ENCODE assay signal across 8 mouse cellular contexts in genomic region chr19:7166200-7166711, GRCm38 (mm10). TPM values are rescaled to one million over a fixed set of nuclear protein-coding genes. Genes with fewer than 3 reads are reported as not detected.
DNase-seq lines count a peak whose midpoint lies in the region; ATAC-seq and TF ChIP-seq lines count a peak whose summit lies in the region.

No protein-coding gene starts in this region.

- no peak overlapping the region for H3K27ac ChIP-seq in gastrocnemius, adult 2 months
- H3K27ac ChIP-seq in testis, adult 2 months (ENCODE audit: control insufficient read depth, insufficient read depth, low read depth, low read length), result no peak overlapping the region
- H3K27ac ChIP-seq in liver, embryonic 12.5 days, result no peak overlapping the region
- no peak overlapping the region for H3K27ac ChIP-seq in stomach, postnatal 0 days (replicated peaks)

- H3K9me3 ChIP-seq in liver, embryonic 12.5 days (replicated peaks), result no peaks in the 10 kb centered on the region
- no peaks in the 10 kb centered on the region for H3K9me3 ChIP-seq in stomach, postnatal 0 days (ENCODE audit: control insufficient read depth, low read length)

- DNase-seq in gastrocnemius, adult 2 months, result no peak
- no peak for DNase-seq in gastrocnemius, adult 8-10 months (ENCODE audit: low spot score in 2 of 2)
- no peak for DNase-seq in testis, postnatal 10 days (ENCODE audit: low spot score)
- no peak for DNase-seq in stomach, postnatal 0 days (ENCODE audit: low spot score)
- DNase-seq in left cerebral cortex, adult 11 months (ENCODE audit: low spot score), result no peak
- DNase-seq in urinary bladder, postnatal 4 days (ENCODE audit: low spot score in 2 of 2), result no peak

- no peak for TF ChIP-seq EP300 in stomach, postnatal 0 days (optimal IDR thresholded peaks at IDR 0.05)

- TF ChIP-seq POLR2A in testis, adult 2 months (IDR thresholded peaks at IDR 0.05; ENCODE audit: control insufficient read depth, low read depth, low read length), result no peak

- H3K27me3 ChIP-seq in testis, adult 2 months (ENCODE audit: control insufficient read depth, insufficient read depth, low read length), result no peaks in the 10 kb centered on the region; the same call in 1 of the 2 replicates
- H3K27me3 ChIP-seq in liver, embryonic 12.5 days (replicated peaks), result peaks cover 92% of the 10 kb centered on the region
- no peaks in the 10 kb centered on the region for H3K27me3 ChIP-seq in stomach, postnatal 0 days (ENCODE audit: control insufficient read depth, insufficient read depth, low read length)

- H3K4me3 ChIP-seq in gastrocnemius, adult 2 months, result peak overlapping the region; percentile 83
- H3K4me3 ChIP-seq in testis, adult 2 months (ENCODE audit: control insufficient read depth, low read depth, low read length), result peak overlapping the region; percentile 51; the same call in 1 of the 2 replicates
- peak overlapping the region; percentile 53 for H3K4me3 ChIP-seq in liver, embryonic 12.5 days
- H3K4me3 ChIP-seq in stomach, postnatal 0 days (ENCODE audit: low read depth, low read length), result peak overlapping the region; percentile 66

- TF ChIP-seq CTCF in gastrocnemius, adult 2 months (IDR thresholded peaks at IDR 0.05), result peak; percentile 25; the same call in 1 of the 2 replicates
- no peak for TF ChIP-seq CTCF in testis, adult 2 months (IDR thresholded peaks at IDR 0.05; ENCODE audit: control insufficient read depth, insufficient read depth, insufficient replicate concordance, low read depth, low read length)
- 0 out of 2 replicates have a peak, but pooled peaks have one; percentile 17 for TF ChIP-seq CTCF in stomach, postnatal 0 days (IDR thresholded peaks at IDR 0.05; ENCODE audit: low read depth)

- intact Hi-C loops in gastrocnemius, adult 2 months (cut with DNase I), result no loop called here

- no peaks in the 10 kb centered on the region for H3K36me3 ChIP-seq in testis, adult 2 months (ENCODE audit: control insufficient read depth, insufficient read depth, low read length)
- H3K36me3 ChIP-seq in liver, embryonic 12.5 days, result no peaks in the 10 kb centered on the region
- no peaks in the 10 kb centered on the region for H3K36me3 ChIP-seq in stomach, postnatal 0 days (ENCODE audit: control insufficient read depth, insufficient read depth, low read length)

- H3K4me2 ChIP-seq in liver, embryonic 12.5 days, result peak overlapping the region; percentile 70
- H3K4me2 ChIP-seq in stomach, postnatal 0 days (replicated peaks; ENCODE audit: low read depth), result peak overlapping the region; percentile 100

- peaks cover 19% of the 10 kb centered on the region for H3K4me1 ChIP-seq in testis, adult 2 months (ENCODE audit: control insufficient read depth, insufficient read depth, low read length)
- H3K4me1 ChIP-seq in liver, embryonic 12.5 days, result peaks cover 21% of the 10 kb centered on the region
- H3K4me1 ChIP-seq in stomach, postnatal 0 days (replicated peaks; ENCODE audit: control insufficient read depth, insufficient read depth), result no peaks in the 10 kb centered on the region

- H3K9ac ChIP-seq in liver, embryonic 12.5 days, result no peak overlapping the region
- peak overlapping the region; percentile 65 for H3K9ac ChIP-seq in stomach, postnatal 0 days (ENCODE audit: low read length)

- no peak for ATAC-seq in liver, embryonic 12.5 days
- ATAC-seq in stomach, postnatal 0 days (ENCODE audit: low FRiP score, low TSS enrichment), result no peak

- WGBS in liver, embryonic 12.5 days (ENCODE audit: insufficient replicate concordance), result 3% methylated on average over 14 of the region's 15 CpGs
- 7% methylated on average over 10 of the region's 15 CpGs for WGBS in stomach, postnatal 0 days

RNA-seq across cellular contexts. Expression of gene Otub1, which starts 39.9 kb away (rescaled TPM):
- 10 to 100 TPM; 45.0 to 50.3 TPM for total RNA-seq in gastrocnemius, adult 2 months (2021)
- total RNA-seq in gastrocnemius, adult 8-10 months (2022), result 10 to 100 TPM; 39.9 to 54.3 (median 43.5) TPM
- polyA plus RNA-seq in testis, adult 2 months (2012; rRNA removed), result 49.4 and 49.9 TPM in 2 replicates
- polyA plus RNA-seq in liver, embryonic 12.5 days (2016; fragmentation: Nextera tagmentation; extraction: Ambion mirVana), result 85.0 and 85.2 TPM in 2 replicates
- polyA plus RNA-seq in stomach, postnatal 0 days (2015; fragmentation: Nextera tagmentation; extraction: Ambion mirVana), result 121 and 126 TPM in 2 replicates

RNA-seq across cellular contexts. Expression of gene Cox8a, which starts 51.2 kb away (rescaled TPM):
- total RNA-seq in gastrocnemius, adult 2 months (2021), result 100 to 1,000 TPM in 1 of 2 experiments, 10 to 100 TPM in 1; 72.4 to 113 TPM
- total RNA-seq in gastrocnemius, adult 8-10 months (2022), result 100 to 1,000 TPM in 1 of 4 experiments, 10 to 100 TPM in 3; 68.4 to 103 (median 82.9) TPM
- 117 and 148 TPM in 2 replicates for polyA plus RNA-seq in testis, adult 2 months (2012; rRNA removed)
- 915 and 936 TPM in 2 replicates for polyA plus RNA-seq in liver, embryonic 12.5 days (2016; fragmentation: Nextera tagmentation; extraction: Ambion mirVana)
- 1,651 and 1,766 TPM in 2 replicates for polyA plus RNA-seq in stomach, postnatal 0 days (2015; fragmentation: Nextera tagmentation; extraction: Ambion mirVana)
